Mouse (Mus musculus) B cell, adult 62 days (primary cell): ENCODE measurements around the gene Zfp729b. TPM values are rescaled to one million over a fixed set of nuclear protein-coding genes. Genes with fewer than 3 reads are reported as not detected.

Experiments
- total RNA-seq: library from RNA; stranded (reverse); gene quantifications from 4 replicates; pipeline ENCODE4 v1.2.4, GENCODE M21; 2023

Zfp729b gene
- total RNA-seq = 14.8 to 18.5 TPM (median 16.9 TPM) in 4 replicates

GRCm38 (mm10) chr13:67609066-67609876 is at the start of gene Zfp729b:
Gene Zfp729b (minus strand): TSS chr13:67609707.

GRCm38 (mm10) chr13:67637294-67638007 is 27.9 kb upstream of the Zfp729b start, which contains the start of the genes Gm49345 and Zfp729a:
Gene Gm49345 (minus strand): TSS chr13:67637769.
Gene Zfp729a (minus strand): TSS chr13:67637791.

GRCm38 (mm10) chr13:67553730-67554129 is 55.8 kb downstream of the Zfp729b start, which contains the start of gene Zfp748:
Gene Zfp748 (minus strand): TSS chr13:67553830.

Other genes with a start within 250 kb of the Zfp729b start
- 3.0 to 4.5 TPM (median 3.2 TPM) in 3 of 4 replicates, not detected in the other for gene Gm28044, start 249.2 kb downstream of the Zfp729b start, total RNA-seq
- gene Zfp953, start 249.1 kb downstream of the Zfp729b start, total RNA-seq = 6.7 to 7.9 TPM (median 7.3 TPM) in 4 replicates
- gene Gm28041, start 234.0 kb downstream of the Zfp729b start, total RNA-seq = 2.4 to 6.8 TPM (median 3.1 TPM) in 4 replicates
- gene Zfp456, start 233.9 kb downstream of the Zfp729b start, total RNA-seq = 8.8 to 11.1 TPM (median 9.2 TPM) in 4 replicates
- gene Zfp429, start 209.9 kb downstream of the Zfp729b start, total RNA-seq = 12.8 to 15.9 TPM (median 14.9 TPM) in 4 replicates
- 1.5 to 5.7 TPM (median 2.1 TPM) in 4 replicates for gene Zfp459, start 188.3 kb downstream of the Zfp729b start, total RNA-seq
- 4.4 to 9.8 TPM (median 6.6 TPM) in 4 replicates for gene Zfp874a, start 158.1 kb downstream of the Zfp729b start, total RNA-seq
- 10.2 to 11.4 TPM (median 11.0 TPM) in 4 replicates for gene Zfp874b, start 125.4 kb downstream of the Zfp729b start, total RNA-seq
- 11.2 to 12.8 TPM (median 12.4 TPM) in 4 replicates for gene Zfp58, start 109.2 kb downstream of the Zfp729b start, total RNA-seq
- gene Gm26965, start 83.6 kb downstream of the Zfp729b start, total RNA-seq = 1.2 TPM in 1 of 4 replicates, not detected in the others
- gene Zfp87, start 83.5 kb downstream of the Zfp729b start, total RNA-seq = 22.5 to 24.2 TPM (median 23.7 TPM) in 4 replicates
- 6.5 to 8.0 TPM (median 6.8 TPM) in 4 replicates for gene Zfp748, start 55.9 kb downstream of the Zfp729b start, total RNA-seq
- gene Gm49345, start 28.1 kb upstream of the Zfp729b start, total RNA-seq = 0.60 to 5.3 TPM (median 1.4 TPM) in 4 replicates
- 10.7 to 16.3 TPM (median 13.5 TPM) in 4 replicates for gene Zfp729a, start 28.1 kb upstream of the Zfp729b start, total RNA-seq
- gene Zfp738, start 77.4 kb upstream of the Zfp729b start, total RNA-seq = 9.3 to 12.7 TPM (median 11.0 TPM) in 4 replicates
- 12.0 to 16.3 TPM (median 13.1 TPM) in 4 replicates for gene Zfp65, start 119.5 kb upstream of the Zfp729b start, total RNA-seq
- gene Zfp85, start 145.5 kb upstream of the Zfp729b start, total RNA-seq = 3.5 to 4.9 TPM (median 4.5 TPM) in 4 replicates
- 2.1 to 3.1 TPM (median 2.7 TPM) in 4 replicates for gene Zfp493, start 170.0 kb upstream of the Zfp729b start, total RNA-seq
- gene Zfp273, start 204.0 kb upstream of the Zfp729b start, total RNA-seq = 3.5 to 5.1 TPM (median 4.0 TPM) in 4 replicates
- 2.0 to 3.4 TPM in 2 of 4 replicates, not detected in the others for gene Gm10037, start 221.4 kb upstream of the Zfp729b start, total RNA-seq